Mouse (Mus musculus) lung, postnatal 4 days (tissue): ENCODE data around the gene Adk.

Experiments used
- DNase-seq, 2 experiments: peaks; one replicate each; pipeline ENCODE4 v3.0.0; 2021

The Adk gene

GRCm38 (mm10) chr14:21359207-21359895, 307.0 kb downstream of the Adk start:
- peak in 1 of 2 experiments; percentile 6 for DNase-seq

GRCm38 (mm10) chr14:21359896-21360525, 307.6 kb downstream of the Adk start:
- DNase-seq = peak; percentile 8 to 57

- DNase-seq = no peak
Observed at GRCm38 (mm10) chr14:21367095-21367494, 314.7 kb downstream of the Adk start.

- no peak for DNase-seq
Observed at GRCm38 (mm10) chr14:21368622-21369021, 316.2 kb downstream of the Adk start.

- peak; percentile 82 to 87 for DNase-seq
Observed at GRCm38 (mm10) chr14:21369127-21369526, 316.8 kb downstream of the Adk start.

GRCm38 (mm10) chr14:21371946-21372345, 319.6 kb downstream of the Adk start:
- DNase-seq = no peak

- DNase-seq = no peak
Observed at GRCm38 (mm10) chr14:21372689-21373088, 320.3 kb downstream of the Adk start.

- no peak for DNase-seq
Observed at GRCm38 (mm10) chr14:21383701-21384428, 331.5 kb downstream of the Adk start.

- no peak for DNase-seq
Observed at GRCm38 (mm10) chr14:21399506-21399905, 347.1 kb downstream of the Adk start.

GRCm38 (mm10) chr14:21402157-21402601, 349.8 kb downstream of the Adk start:
- DNase-seq = no peak

GRCm38 (mm10) chr14:21402621-21403405, 350.4 kb downstream of the Adk start:
- no peak for DNase-seq

- no peak for DNase-seq
Observed at GRCm38 (mm10) chr14:21406946-21407345, 354.6 kb downstream of the Adk start.

- no peak for DNase-seq
Observed at GRCm38 (mm10) chr14:21408846-21409245, 356.5 kb downstream of the Adk start.

- no peak for DNase-seq
Observed at GRCm38 (mm10) chr14:21410769-21411477, 358.5 kb downstream of the Adk start.

GRCm38 (mm10) chr14:21411524-21411923, 359.1 kb downstream of the Adk start:
- DNase-seq = no peak

GRCm38 (mm10) chr14:21418332-21418731, 366.0 kb downstream of the Adk start:
- no peak for DNase-seq

- no peak for DNase-seq
Observed at GRCm38 (mm10) chr14:21427369-21427768, 375.0 kb downstream of the Adk start.

GRCm38 (mm10) chr14:21433415-21433814, 381.0 kb downstream of the Adk start:
- no peak for DNase-seq

GRCm38 (mm10) chr14:21433995-21434394, 381.6 kb downstream of the Adk start:
- DNase-seq = no peak

- DNase-seq = no peak
Observed at GRCm38 (mm10) chr14:21434686-21435085, 382.3 kb downstream of the Adk start.

GRCm38 (mm10) chr14:21439785-21440184, 387.4 kb downstream of the Adk start:
- DNase-seq = no peak

- no peak for DNase-seq
Observed at GRCm38 (mm10) chr14:21440526-21440925, 388.2 kb downstream of the Adk start.
